Mouse (Mus musculus) mesoderm, embryonic 11.5 days (tissue): ENCODE data around the gene Agbl3.
A peak's percentile ranks its signal among the peaks of the same experiment; 100 is the strongest.

Experiments
- DNase-seq: peaks from one replicate; pipeline ENCODE4 v3.0.0-alpha.2; 2012; ENCODE audit warnings: low read depth, low spot score

Agbl3 gene

DNA sequence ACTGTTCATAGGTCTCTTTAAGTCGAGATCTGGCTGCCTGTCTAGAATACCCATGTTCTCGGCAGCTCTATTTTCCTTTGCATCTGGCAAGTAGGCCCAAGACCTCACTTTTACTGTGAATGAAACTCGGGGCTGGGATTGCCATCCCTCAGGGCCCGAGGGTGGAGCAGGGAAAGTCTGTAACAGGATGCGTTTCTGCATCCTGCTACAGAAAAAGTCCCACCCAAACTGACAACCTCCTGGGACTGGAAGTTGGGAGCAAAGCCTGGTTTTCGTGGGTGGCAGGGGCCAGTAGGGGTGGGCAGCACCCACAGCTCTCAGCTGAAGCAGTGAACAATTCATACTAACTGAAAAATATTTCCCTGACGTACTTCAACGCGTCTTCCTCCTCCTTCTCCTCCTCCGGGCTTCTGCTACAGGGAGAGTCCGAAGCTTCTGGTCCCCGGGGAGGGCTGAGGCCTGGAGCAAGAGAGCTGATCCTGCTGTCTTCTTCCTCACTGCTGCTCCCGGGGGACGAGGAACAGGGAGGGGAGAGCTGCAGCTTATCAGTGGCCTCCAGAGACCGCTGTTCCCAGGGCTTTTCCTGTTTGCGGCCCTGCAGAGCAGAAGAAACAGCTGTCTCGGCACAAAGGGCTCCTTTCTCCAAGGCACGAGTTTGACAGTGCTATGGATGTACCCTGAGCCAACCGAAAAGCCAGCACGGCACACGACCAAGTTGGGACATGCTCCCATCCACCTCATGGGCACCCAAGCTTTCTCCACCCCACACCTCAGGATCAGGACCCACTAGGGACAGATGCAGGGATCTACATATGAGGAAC lies 94.1 kb downstream of the Agbl3 start:
- no peak for DNase-seq

DNA sequence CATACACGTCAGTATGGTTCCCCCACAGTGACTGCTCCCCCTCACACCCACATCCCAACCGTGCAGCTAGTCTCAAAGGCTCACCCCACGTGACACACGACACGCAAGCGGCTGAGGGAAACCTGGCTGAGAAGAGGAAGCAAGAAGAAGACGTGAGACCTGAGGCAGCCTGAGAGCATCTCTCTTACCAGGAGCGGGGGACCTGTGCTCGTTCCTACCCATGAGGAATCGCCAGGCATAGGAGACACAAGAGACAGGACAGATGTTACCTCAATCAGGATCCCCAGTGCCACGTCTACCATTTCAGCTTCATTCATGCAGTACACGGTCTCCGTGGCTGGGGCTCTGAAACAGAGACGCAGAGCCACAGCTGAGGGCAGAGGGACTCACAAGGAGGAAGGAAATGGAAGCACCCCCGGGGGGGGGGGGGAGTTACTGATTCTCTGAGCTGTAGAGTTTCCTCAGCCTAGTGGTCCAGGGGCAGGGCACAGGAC lies 95.1 kb downstream of the Agbl3 start:
- no peak for DNase-seq

DNA sequence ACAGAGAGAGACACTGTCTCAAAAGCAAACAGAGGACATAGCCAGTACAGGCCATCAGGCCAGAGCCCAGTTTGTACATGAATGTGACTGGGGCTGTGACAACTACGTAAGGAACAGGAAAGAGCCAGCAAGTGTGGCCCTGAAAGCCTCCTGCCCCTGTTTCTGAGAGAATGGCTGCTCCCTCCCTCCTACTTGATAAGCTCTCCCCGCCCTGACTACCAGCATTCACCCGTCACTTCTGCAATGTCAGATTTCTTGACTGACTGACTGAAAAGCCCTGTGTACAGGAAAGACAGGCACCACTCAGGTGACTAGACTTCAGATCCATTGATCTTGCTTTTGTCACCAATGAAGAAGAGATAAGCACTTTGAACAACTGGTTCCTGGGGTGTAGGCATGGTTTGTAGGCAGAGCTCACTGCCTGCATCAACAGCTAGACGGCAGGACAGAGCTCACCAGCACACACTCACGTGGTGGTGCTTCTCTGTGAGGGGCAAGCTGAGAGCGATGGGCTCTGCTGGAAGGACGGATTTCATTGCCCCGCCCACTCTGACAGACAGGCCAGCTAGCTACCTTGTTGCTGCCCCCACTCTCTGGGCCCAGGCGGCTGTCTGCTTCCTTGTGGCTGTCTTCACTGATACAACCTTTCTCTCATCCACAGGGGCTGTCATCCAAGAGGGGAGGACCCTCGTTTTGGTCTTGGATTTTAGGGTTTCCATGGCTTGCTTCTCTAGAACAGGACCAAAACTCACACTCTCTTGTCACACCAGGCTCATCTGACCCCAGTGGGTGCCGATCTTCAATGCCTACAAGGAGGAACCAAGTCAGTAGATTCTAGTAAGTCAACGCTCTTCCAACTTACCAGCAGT lies 96.0 kb downstream of the Agbl3 start:
- DNase-seq = no peak

DNA sequence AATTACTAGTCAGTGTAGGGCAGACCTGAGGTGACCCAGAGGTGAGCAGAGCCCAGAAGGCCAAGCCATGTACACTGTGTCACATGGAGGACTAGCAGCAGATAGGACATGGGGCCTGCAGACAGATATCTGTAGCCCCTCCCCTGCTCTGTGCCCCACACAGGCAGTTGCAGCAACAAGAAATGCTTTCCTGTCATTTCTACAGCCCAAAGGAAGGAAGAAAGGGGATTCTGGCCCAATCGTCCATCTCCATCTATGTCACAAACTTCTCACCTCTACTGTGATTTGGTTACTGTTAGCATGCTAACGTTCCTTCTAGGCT lies 96.6 kb downstream of the Agbl3 start:
- DNase-seq = no peak

DNA sequence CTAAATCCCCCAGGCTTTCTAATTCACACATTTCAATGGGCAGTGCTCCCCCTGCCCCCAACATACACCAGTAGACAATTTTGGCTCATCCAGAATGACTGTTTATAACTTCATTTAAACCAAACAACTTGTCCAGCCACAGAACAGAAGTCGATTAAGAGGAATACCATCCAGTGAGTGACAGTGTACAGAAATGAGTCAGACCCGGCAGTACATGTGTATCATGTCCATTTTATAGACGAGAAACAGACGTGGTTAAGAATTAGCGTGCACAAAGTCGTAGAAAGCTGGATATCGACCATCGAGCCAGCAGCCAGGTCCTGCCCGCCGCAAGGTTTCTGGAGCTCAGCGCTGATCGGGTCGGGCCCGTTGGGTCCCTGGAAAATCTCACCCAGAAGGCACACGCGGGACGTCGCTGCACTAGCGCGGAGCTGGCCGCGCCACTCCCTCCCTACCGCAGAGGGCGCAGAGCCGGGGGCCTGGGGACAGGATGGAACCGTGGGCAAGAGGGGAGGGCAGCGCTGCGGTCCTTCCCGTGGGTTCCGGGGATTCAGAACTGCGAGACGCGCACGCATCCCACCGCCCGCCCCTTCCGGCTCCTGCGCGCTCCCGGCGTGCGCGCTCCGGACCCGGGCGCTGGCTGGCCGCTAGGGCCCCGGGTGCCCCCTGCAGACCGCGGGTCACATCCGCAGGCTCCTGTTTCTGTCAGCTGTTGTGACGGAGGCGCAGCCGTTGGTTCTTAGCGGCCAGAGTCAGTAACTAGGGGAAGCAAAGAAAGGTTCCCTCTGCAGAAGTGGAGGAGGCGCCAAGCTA lies 97.5 kb downstream of the Agbl3 start, which contains the start of gene Cyren:
Cyren (minus strand) TSS at position 552 of the 813 bp plus-strand sequence.
- DNase-seq = peak; percentile 94

DNA sequence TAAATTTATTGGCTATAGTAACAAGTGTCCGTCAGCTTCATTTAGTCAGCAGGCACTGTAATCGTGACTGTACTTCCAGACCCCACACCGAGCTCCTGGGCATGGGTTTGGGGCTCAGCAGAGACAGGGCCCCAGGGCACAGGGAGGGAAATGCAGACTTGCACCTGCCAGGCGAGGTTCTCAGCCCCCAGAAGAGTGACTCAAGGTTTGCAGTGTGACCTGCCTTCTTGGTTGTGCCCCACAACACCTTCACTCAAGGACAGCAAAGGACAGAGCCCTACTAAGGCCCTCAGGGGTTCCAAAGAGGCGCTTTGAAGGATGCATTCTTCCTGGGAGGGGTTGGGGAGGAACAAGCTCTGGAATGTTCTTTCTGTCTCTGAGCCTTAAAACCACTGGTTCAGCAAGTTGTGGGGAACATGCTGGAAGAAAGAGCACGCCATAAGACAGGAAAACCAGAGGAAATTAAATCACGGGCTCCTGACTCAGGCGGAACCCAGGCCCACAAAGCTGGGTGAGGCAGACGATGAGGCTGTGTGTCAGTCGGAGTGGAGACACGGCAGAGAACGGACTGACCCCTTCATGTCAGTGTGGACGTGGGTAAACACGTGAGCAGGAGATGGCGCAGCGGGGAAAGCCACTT lies 99.0 kb downstream of the Agbl3 start:
- DNase-seq = no peak

DNA sequence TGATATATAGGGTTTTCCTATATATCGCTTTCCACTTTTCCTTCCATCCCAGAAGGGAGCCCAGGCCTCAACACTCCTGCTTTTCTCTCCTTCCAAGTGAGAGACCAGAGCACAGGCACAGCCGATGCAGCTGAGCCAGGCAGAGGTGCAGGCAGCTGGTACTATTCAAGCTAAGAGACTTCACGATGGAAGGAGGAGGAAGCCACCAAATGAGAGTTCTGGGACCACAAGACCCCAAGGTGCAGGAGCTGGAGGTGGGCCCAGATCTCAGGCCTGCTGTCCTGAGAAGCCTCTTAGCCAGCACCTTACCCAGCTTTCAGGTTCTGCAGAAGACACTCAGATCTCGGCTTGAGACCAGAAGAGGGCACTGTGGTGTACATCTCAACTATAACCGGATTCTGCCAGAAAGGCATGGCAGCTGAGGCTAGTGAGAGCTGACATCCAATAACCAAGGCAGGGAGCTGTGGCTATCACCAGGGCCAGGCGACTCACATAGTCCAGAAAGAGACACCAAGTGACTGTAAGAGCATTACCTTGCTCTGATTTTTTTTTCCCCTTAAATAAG lies 99.8 kb downstream of the Agbl3 start:
- no peak for DNase-seq

DNA sequence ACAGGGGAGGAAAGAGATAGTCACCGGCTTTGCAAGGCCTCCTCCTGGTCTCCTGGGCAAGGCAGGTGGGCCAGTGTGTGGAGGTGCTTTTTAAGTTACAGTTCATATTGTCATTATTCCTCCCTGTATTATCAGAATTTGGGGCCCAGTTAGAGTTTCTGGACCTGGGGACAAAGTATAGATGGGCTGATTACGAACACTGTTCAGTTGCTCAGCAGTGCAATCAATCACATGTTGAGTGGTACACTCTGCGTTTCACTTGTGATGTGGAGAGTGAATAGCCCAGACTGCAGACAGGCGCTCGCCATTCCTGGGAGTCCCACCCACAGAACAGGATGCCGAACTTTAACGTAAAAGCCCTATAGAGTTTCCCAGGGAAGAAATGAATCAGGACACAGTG lies 104.5 kb downstream of the Agbl3 start:
- DNase-seq = no peak

DNA sequence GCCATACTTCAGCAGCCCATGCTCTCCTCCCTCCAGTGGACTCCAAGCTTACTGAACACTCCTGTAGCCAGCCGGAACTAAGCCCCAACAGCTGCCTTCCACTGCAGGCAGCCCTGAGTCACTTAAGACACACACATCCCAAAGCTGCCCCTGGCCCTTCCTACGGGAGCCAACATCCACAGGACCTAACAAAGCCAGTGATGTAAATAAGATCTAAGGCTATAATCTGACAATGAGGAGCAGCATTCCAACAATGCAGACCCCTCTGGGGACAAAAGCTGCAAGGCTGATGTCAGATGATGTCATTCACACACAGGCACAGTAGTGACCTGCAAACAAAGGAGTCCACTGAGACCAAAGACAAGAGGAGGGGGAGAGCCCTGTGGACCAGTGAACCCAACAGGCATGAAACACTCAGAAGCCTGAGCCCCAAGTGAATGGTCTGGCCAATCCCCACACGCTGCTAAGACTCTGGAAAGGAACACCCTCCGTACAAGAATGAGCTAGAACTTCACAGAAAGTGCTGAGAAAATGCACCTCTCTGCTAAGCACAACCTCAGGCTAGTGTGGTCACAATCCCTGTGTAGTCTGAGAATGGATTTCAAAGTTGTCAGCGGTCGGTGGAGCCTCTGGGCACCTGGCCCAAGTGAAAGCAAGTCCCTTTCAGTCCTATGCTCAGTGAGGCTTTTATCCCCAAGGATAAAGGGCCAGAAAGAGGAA lies 107.1 kb downstream of the Agbl3 start:
- DNase-seq = peak; percentile 74

DNA sequence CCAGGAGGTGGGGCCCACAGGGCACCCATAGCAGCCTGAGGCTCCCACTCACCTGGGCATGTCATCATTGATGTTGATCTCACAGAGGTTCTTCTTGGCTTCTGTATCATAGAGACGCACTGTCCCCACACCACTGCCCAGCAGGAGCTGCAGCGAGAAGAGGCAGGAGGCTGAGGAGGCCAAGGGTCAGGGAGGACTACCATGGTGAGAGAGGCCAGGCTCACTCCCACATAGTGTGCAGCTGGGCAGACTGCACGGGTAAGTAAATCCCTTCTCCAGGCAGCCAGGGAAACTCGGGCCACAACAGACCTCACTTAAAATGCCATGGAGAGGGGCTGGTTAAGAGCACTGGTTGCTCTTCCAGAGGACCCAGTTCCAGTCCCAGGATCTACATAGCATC lies 109.0 kb downstream of the Agbl3 start:
- DNase-seq = no peak

DNA sequence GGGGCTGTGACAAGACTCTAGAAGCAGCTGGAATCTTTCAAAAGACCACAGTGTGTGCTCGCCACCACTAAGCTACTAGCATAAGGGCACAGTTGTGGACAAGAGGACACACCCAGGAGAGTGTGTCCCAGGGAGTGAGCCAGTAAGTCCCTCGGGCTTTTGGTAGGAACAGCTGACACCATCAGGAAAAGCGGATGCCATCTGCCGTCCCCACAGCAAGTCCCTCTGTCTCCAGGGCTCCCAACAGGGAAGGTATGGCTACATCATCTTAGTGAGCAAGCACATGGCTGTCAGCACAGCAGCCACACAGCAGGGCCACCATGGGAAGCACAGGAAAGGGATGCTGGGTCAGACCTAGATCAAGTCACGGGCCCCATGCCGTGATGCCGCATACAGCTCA lies 115.3 kb downstream of the Agbl3 start:
- DNase-seq = no peak

DNA sequence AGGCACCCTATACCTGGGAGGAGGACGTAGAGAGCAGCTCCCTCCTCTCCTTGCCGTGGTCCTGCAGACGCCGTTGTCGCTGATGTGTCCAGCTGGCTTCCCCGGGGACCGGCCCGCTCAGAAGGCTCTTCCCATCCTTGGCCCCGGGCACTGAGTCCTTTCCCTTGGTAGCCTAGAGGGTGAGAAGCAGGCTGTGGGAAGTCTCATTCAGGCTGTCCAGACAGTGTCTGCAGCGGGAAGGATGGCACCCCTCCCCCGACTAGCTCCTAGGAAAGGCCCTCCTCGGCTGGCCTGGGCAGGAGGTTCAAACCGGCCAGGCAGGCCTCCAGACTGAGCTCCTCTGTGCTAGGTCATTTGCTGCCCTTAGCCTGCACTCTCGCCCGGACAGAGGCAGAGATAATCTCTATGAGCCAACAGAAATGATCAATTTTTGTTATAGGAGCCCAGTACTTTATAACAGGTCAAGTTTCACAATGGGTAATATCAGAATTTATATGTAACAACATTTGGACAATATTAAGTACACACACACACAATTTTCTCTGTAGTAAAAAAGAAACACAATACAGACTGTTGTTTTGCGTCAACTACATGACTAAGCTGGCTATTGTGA lies 116.0 kb downstream of the Agbl3 start:
- DNase-seq = no peak

DNA sequence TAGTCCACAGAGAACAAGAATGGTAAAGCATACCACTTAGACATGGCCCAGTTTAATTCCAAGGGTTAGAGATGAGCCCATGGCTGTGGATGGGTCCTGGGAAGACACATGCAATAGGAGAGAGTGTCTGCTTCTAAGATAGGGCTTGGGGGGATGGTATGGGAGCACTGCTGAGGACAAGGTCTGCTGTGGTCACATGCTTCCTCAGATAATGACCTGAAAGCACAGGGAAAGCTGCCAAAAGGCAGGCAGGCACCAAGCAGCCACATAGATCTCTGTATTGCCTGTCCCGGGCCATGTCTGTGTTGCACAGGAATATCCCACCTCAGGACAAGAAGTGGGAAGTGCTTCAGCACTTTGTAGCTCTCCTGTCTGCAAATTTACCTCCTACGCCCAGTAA lies 118.9 kb downstream of the Agbl3 start:
- no peak for DNase-seq

DNA sequence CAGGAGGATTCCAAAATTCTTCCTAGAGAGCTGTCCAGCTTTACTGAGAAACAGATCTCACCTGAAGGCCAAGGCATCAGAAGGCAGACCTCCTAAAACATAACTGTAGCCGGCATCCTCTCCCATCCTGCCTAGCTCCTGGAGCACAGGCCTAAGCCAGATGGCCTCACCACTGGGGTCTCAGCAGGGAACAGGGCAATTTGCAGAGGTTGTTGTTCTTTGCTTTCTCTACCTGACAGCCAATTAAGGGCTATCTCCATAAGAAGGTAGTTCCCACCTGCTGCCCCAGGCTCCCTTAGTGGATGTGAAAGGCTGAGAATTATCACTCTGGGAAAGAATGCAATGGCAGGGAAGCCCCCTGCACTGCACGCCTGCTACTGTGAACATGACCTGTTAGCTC lies 120.8 kb downstream of the Agbl3 start:
- DNase-seq = no peak

DNA sequence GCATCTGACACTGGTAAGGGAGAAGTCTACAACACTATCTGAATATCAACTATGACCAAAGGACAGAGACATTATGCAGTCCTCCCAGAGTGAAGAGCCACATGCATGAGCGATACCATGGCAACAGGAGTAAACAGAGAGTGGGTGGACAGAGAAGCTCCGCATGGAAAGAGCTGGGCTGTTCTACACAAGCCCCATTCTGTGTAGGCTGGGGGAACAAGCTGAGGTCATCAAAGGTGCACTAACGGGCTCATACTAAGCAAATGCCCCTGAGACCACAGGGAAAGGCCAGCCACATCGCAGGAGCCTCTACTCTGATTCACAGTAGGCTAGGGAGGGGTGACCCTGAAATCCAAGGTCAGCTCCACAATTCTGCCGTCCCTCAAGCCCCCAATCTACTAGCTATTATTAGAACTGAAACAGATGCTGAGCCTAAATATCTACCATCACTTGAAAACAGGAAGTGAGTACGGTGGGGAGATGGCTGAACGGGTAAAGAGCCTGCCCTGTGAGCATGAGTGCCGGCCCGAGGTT lies 121.7 kb downstream of the Agbl3 start:
- DNase-seq = no peak

DNA sequence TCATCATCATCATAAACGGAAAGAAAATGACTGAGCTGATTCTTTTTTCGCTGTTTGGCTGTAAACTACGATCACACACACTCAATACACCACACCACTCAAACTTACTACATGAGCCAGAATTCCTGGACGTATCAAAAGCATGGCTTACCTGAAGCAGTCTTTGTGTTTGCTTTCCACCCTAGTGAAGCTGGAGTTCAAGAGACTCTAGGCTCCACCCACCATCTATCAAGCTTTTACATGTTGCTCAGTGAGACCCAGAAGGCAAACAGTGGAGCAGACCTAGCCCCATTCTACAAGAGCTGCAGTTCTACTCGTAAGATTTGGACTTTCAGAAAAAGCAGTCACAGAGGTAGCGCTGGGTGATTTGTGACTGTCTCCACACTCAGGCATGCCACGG lies 122.3 kb downstream of the Agbl3 start:
- DNase-seq = no peak

DNA sequence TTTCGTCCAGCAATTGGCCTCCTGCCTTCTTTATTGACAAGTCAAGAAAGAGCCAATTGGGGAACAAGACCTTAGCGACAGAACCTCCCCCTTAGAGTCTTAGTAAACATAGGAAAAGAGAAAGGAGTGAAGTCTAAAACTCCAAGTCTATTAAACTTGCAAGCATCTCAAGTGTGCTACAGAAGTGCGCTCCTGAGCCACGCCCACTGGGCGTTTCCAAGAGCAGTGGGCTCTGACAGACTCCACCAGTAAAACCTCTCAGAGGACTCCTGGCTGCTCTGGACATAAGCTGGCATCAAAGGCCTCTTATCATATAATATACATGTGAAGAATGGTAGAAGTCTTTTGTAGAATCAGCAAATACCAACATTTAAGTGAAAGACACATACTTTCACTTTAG lies 123.2 kb downstream of the Agbl3 start:
- DNase-seq = no peak

DNA sequence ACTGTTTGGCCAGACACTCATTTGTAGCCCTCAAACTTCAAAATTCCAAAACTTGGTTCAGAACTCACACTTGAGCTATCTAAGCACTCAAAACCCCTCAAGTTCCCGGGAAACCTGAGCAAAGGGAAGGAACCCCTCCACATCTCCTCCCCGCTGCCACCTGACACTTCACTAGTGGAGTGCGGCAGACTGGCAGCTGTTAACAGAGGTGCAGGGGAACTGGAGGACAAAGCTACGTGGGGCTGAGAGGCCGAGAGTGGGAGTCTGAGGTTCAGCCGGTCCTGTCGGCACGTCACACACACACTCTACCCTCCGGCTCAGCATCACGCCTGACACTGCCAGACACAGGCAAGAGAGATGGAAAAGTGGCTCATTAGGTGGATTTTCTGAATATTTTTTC lies 123.6 kb downstream of the Agbl3 start:
- no peak for DNase-seq

DNA sequence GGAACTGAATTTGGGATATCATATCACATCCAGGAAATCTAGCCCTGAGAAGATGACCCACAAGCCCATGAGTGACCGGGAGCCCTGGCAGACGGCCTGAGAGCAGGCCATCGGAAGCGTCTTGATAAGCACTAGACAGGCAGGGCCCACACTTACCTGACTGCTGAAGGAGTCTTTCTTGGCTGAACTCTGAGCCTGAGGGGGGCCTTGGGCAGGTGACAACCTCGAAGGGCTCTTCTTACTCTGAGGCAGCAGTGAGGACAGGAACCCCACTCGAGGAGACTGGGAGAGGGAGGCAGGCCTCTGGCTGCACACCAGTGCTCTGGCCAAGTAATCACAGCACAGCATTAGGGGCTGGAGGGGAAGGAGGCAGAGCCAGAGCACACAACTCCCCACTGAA lies 124.1 kb downstream of the Agbl3 start:
- DNase-seq = no peak

DNA sequence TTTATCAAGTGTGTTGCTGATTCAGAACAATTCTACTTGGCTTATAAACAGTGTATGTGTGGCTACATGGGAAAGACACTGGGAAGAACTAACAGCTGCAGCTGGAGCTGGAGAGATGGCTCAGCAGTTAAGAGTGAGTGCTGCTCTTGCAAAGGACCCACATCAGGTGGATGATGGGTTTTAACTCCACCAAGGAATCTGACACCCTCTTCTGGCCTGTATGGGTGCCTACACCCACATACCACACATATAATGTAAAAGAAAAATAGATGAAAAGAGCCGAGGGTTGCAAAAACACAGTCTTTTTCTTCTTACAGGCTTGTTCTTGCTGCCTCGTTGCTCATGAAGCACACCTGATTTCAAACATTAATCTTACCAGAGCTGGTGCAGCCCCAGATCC lies 125.9 kb downstream of the Agbl3 start:
- DNase-seq = no peak
